Mouse (Mus musculus) frontal cortex, adult 2 months (tissue): ENCODE data around the gene Glce. TPM values are rescaled to one million over a fixed set of nuclear protein-coding genes. Genes with fewer than 3 reads are reported as not detected.

Experiments used
- DNase-seq, 2 experiments: peaks; one replicate each; pipeline ENCODE4 v3.0.0; 2022; ENCODE audit warnings: low spot score in 1 of 2; ENCODE audit errors: extremely low spot score in 1 of 2
- polyA plus RNA-seq: library from polyadenylated mRNA; depleted of rRNA; stranded (reverse); fragments of >200 nt; gene quantifications from 2 replicates; pipeline ENCODE4 v1.2.3, GENCODE M21; 2012

Gene Glce
- polyA plus RNA-seq, 1 experiment: 15.2 TPM

- DNase-seq: no peak
These were observed 1.8 kb upstream of the Glce start for GRCm38 (mm10) chr9:62124266-62124665.

- DNase-seq: no peak
These were observed 1.0 kb upstream of the Glce start for GRCm38 (mm10) chr9:62123496-62123895.

GRCm38 (mm10) chr9:62121551-62122447, 656 bp downstream of the Glce start:
- peak; percentile 14 to 49 for DNase-seq

- peak in 1 of 2 experiments; percentile 14 for DNase-seq
These were observed 3.7 kb downstream of the Glce start for GRCm38 (mm10) chr9:62118754-62119153.

- no peak for DNase-seq
These were observed 6.6 kb downstream of the Glce start for GRCm38 (mm10) chr9:62115826-62116225.

GRCm38 (mm10) chr9:62096603-62097002, 25.9 kb downstream of the Glce start:
- DNase-seq: no peak

GRCm38 (mm10) chr9:62091604-62092003, 30.9 kb downstream of the Glce start:
- no peak for DNase-seq

GRCm38 (mm10) chr9:62085548-62085947, 36.9 kb downstream of the Glce start:
- no peak for DNase-seq

- no peak for DNase-seq
These were observed 37.6 kb downstream of the Glce start for GRCm38 (mm10) chr9:62084896-62085295.

- peak in 1 of 2 experiments; percentile 30 for DNase-seq
These were observed 39.5 kb downstream of the Glce start for GRCm38 (mm10) chr9:62082986-62083385.

- no peak for DNase-seq
These were observed 40.9 kb downstream of the Glce start for GRCm38 (mm10) chr9:62081542-62081941.

- DNase-seq: no peak
These were observed 42.3 kb downstream of the Glce start for GRCm38 (mm10) chr9:62080028-62080760.

- DNase-seq: no peak
These were observed 60.2 kb downstream of the Glce start for GRCm38 (mm10) chr9:62062234-62062633.

GRCm38 (mm10) chr9:62060431-62060830, 62.0 kb downstream of the Glce start:
- DNase-seq: no peak

GRCm38 (mm10) chr9:62059941-62060340, 62.5 kb downstream of the Glce start:
- DNase-seq: no peak

GRCm38 (mm10) chr9:62057881-62058506, 64.5 kb downstream of the Glce start:
- DNase-seq: no peak

GRCm38 (mm10) chr9:62056206-62056605, 66.2 kb downstream of the Glce start:
- no peak for DNase-seq

- DNase-seq: peak in 1 of 2 experiments; percentile 55
These were observed 71.7 kb downstream of the Glce start for GRCm38 (mm10) chr9:62050801-62051200.

GRCm38 (mm10) chr9:62049166-62049565, 73.3 kb downstream of the Glce start:
- DNase-seq: no peak

GRCm38 (mm10) chr9:62042167-62042566, 80.3 kb downstream of the Glce start:
- DNase-seq: no peak

GRCm38 (mm10) chr9:62040008-62040608, 82.3 kb downstream of the Glce start:
- peak; percentile 50 to 95 for DNase-seq
